Mouse (Mus musculus) liver, adult 2 months (tissue): ENCODE measurements around the gene Cdh12.

Experiments
- CTCF ChIP-seq: fragments of 200-500 bp; IDR thresholded peaks from 2 replicates; pipeline ENCODE4 v1.5.1; 2011; ENCODE audit warnings: low read depth, low read length, control low read depth
- POLR2A ChIP-seq: fragments of 200-500 bp; IDR thresholded peaks from 2 replicates; pipeline ENCODE4 v1.6.1; 2011; ENCODE audit warnings: low read length, control low read depth; ENCODE audit not compliant: insufficient read depth; ENCODE audit errors: extremely low read depth

GRCm38 (mm10) chr15:21344749-21345148, 895.7 kb downstream of the Cdh12 start:
- TF ChIP-seq CTCF (no peak), POLR2A (no peak)
